Mouse (Mus musculus) stomach, embryonic 15.5 days (tissue): ENCODE measurements around the gene Rnf168. TPM values are rescaled to one million over a fixed set of nuclear protein-coding genes. Genes with fewer than 3 reads are reported as not detected.
A peak's percentile ranks its signal among the peaks of the same experiment; 100 is the strongest.

Source experiments
- ATAC-seq: fragments of 200-750 bp; cut with Nextera tagmentation; 2 replicates; pipeline ENCODE4 v1.8.0; 2017; ENCODE audit warnings: low read depth, moderate number of reproducible peaks, moderate TSS enrichment; ENCODE audit not compliant: insufficient read depth, low FRiP score
- H3K27ac ChIP-seq: fragments of 300-500 bp; sonication (generic); 2 replicates; pipeline ENCODE4 v1.5.1; 2015; ENCODE audit warnings: mild to moderate bottlenecking, inconsistent platforms
- H3K27me3 ChIP-seq: fragments of 300-500 bp; sonication (generic); replicated peaks from 2 replicates; pipeline ENCODE4 v1.6.1; 2015; ENCODE audit warnings: inconsistent platforms
- H3K36me3 ChIP-seq: fragments of 300-500 bp; sonication (generic); 2 replicates; pipeline ENCODE4 v1.6.1; 2015; ENCODE audit warnings: inconsistent platforms
- H3K4me1 ChIP-seq: fragments of 300-500 bp; sonication (generic); 2 replicates; pipeline ENCODE4 v1.6.1; 2015; ENCODE audit warnings: inconsistent platforms
- H3K4me2 ChIP-seq: fragments of 300-500 bp; sonication (generic); 2 replicates; pipeline ENCODE4 v1.6.1; 2015; ENCODE audit warnings: mild to moderate bottlenecking, inconsistent platforms
- H3K4me3 ChIP-seq: fragments of 300-500 bp; sonication (generic); replicated peaks from 2 replicates; pipeline ENCODE4 v1.5.1; 2015; ENCODE audit warnings: inconsistent platforms
- H3K9ac ChIP-seq: fragments of 300-500 bp; sonication (generic); 2 replicates; pipeline ENCODE4 v1.6.1; 2015; ENCODE audit warnings: inconsistent platforms
- H3K9me3 ChIP-seq: fragments of 300-500 bp; sonication (generic); 2 replicates; pipeline ENCODE4 v1.6.1; 2016; ENCODE audit warnings: inconsistent platforms
- WGBS: fragments of 180-500 bp; shearing (Covaris S2); methylation state at CpG from one replicate; pipeline ENCODE4 v1.1.7; 2015; 5-methylcytosine and 5-hydroxymethylcytosine counted together
- polyA plus RNA-seq: library from polyadenylated mRNA; unstranded; fragments of >200 nt; fragmentation: Nextera tagmentation; extraction: Ambion mirVana; gene quantifications from 2 replicates; pipeline ENCODE4 v1.2.1, GENCODE M21; 2015

Gene Rnf168
- polyA plus RNA-seq, 1 experiment from 2014 or later, result 33.6 TPM

DNA sequence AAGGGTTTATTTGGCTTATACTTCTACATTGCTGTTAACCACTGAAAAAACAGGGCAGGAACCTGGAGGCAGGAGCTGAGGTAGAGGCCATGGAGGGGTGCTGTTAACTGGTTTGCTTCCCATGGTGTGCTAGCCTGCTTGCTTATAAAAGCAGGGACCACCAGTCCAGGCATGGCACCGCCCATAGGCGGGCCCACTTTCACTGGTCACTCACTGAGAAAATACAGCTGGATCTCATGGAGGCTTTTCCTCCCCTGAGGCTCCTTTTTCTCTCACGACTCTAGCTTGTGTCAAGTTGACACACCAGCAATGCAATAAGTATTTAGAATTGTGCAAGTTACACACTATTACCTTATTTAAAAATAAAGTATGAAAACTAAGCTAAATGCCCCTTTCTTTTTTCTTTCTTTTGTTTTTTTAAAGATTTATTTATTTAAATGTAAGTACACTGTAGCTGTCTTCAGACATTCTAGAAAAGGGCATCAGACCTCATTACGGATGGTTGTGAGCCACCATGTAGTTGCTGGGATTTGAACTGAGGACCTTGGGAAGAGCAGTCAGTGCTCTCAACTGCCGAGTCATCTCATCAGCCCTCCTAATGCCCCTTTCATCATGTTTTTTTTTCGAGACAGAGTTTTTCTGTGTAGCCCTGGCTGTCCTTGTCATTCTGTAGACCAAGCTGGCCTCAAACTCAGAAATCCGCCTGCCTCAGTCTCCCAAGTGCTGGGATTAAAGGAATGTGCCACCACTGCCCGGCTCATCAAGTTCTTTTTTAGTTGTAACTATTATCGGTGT lies 53.8 kb downstream of the Rnf168 start:
- H3K9ac ChIP-seq, result no peak overlapping the region
- no peaks in the 10 kb centered on the region for H3K9me3 ChIP-seq
- ATAC-seq, result no peak
- no peaks in the 10 kb centered on the region for H3K27me3 ChIP-seq
- 0 out of 2 replicates have a peak overlapping the region, but pooled peaks have one; percentile 13 for H3K4me3 ChIP-seq
- no peaks in the 10 kb centered on the region; the same call in 1 of the 2 replicates for H3K4me1 ChIP-seq
- peak overlapping the region; percentile 41 for H3K4me2 ChIP-seq
- no peaks in the 10 kb centered on the region for H3K36me3 ChIP-seq
- WGBS, result 37% methylated on average over 9 of the region's 9 CpGs
- H3K27ac ChIP-seq, result peak overlapping the region; percentile 3; the same call in 1 of the 2 replicates

GRCm38 (mm10) chr16:32332040-32332555 lies 54.8 kb downstream of the Rnf168 start, which contains the start of gene Ubxn7:
TSS of gene Ubxn7 (plus strand) at chr16:32332257.
- H3K27me3 ChIP-seq, result no peaks in the 10 kb centered on the region
- peak within 1 kb of the TSS; percentile 98 for H3K9ac ChIP-seq
- H3K27ac ChIP-seq, result peak within 1 kb of the TSS; percentile 97
- no peaks in the 10 kb centered on the region for H3K36me3 ChIP-seq
- peak within 1 kb of the TSS; percentile 100 for H3K4me3 ChIP-seq
- peak; percentile 98 for ATAC-seq
- WGBS, result 1% methylated on average over 52 of the region's 52 CpGs
- H3K9me3 ChIP-seq, result no peaks in the 10 kb centered on the region
- H3K4me1 ChIP-seq, result no peaks in the 10 kb centered on the region; the same call in 1 of the 2 replicates
- H3K4me2 ChIP-seq, result peak within 1 kb of the TSS; percentile 55

- peak; percentile 54 for ATAC-seq
These were observed 55.6 kb downstream of the Rnf168 start for GRCm38 (mm10) chr16:32332556-32333511.

GRCm38 (mm10) chr16:32335146-32335545 lies 57.9 kb downstream of the Rnf168 start:
- Histone ChIP-seq H3K27me3 (no peaks in the 10 kb centered on the region), H3K9me3 (no peaks in the 10 kb centered on the region), H3K9ac (no peak overlapping the region), H3K4me1 (no peaks in the 10 kb centered on the region; the same call in 1 of the 2 replicates), H3K4me2 (no peak overlapping the region), H3K4me3 (no peak overlapping the region), H3K27ac (no peak overlapping the region), H3K36me3 (no peaks in the 10 kb centered on the region)
- 89% methylated on average over 5 of the region's 5 CpGs for WGBS
- ATAC-seq, result no peak

More at GRCm38 (mm10) chr16:32332556-32333511, 55.6 kb downstream of the Rnf168 start:
- peak overlapping the region; percentile 97 for H3K27ac ChIP-seq
- H3K4me2 ChIP-seq, result peak overlapping the region; percentile 55
- peak overlapping the region; percentile 98 for H3K9ac ChIP-seq
- H3K4me3 ChIP-seq, result peak overlapping the region; percentile 100
- H3K27me3 ChIP-seq, result no peaks in the 10 kb centered on the region
- WGBS, result under 1% methylated on average over 48 of the region's 54 CpGs
- no peaks in the 10 kb centered on the region; the same call in 1 of the 2 replicates for H3K4me1 ChIP-seq
- no peaks in the 10 kb centered on the region for H3K36me3 ChIP-seq
- H3K9me3 ChIP-seq, result no peaks in the 10 kb centered on the region

DNA sequence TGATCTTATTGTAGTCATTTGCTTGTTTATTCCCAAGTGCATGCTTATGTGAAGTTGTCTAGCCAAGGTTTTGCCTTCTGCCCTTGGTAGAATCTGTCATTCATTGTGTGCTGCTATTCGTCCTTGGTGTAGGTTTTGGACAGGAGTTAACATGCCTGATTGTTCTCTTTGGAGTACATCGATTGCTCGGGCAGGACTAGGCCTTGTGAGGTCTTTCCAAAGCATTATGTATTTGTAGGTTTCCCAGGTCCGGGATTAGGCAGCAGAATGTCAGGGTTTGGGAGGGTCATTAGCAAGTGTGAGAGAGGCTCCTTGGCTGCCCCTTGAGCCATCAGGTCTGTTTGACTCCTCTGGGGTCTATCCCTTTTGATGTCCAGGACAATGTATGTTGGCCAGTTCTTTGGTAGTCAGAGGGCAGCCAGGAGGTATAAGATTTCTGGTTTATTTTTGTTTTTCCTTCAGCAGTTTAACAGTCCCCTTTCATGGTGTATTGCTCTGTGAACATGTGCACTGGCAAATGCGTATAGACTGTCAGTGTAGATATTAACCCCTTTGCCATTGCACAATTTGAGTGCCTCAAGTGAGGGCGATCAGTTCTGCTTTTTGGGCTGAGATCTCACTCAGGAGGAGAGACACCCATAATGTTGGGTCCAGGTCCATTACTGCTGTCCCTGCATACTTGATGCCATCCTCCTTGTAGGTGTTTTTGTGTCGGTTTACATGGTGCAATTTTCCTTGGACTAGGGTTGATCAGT lies 58.9 kb downstream of the Rnf168 start:
- ATAC-seq, result no peak
- H3K9ac ChIP-seq, result no peak overlapping the region
- no peaks in the 10 kb centered on the region for H3K27me3 ChIP-seq
- H3K9me3 ChIP-seq, result no peaks in the 10 kb centered on the region
- no peaks in the 10 kb centered on the region for H3K36me3 ChIP-seq
- H3K4me1 ChIP-seq, result no peaks in the 10 kb centered on the region
- H3K4me2 ChIP-seq, result no peak overlapping the region
- no peak overlapping the region for H3K4me3 ChIP-seq
- no peak overlapping the region for H3K27ac ChIP-seq
- WGBS, result 67% methylated on average over 7 of the region's 7 CpGs

GRCm38 (mm10) chr16:32337001-32337400 lies 59.7 kb downstream of the Rnf168 start:
- H3K9me3 ChIP-seq, result no peaks in the 10 kb centered on the region
- no peak for ATAC-seq
- no peaks in the 10 kb centered on the region for H3K36me3 ChIP-seq
- no peak overlapping the region for H3K27ac ChIP-seq
- H3K27me3 ChIP-seq, result no peaks in the 10 kb centered on the region
- H3K4me2 ChIP-seq, result no peak overlapping the region
- H3K4me3 ChIP-seq, result no peak overlapping the region
- H3K9ac ChIP-seq, result no peak overlapping the region
- no peaks in the 10 kb centered on the region for H3K4me1 ChIP-seq

DNA sequence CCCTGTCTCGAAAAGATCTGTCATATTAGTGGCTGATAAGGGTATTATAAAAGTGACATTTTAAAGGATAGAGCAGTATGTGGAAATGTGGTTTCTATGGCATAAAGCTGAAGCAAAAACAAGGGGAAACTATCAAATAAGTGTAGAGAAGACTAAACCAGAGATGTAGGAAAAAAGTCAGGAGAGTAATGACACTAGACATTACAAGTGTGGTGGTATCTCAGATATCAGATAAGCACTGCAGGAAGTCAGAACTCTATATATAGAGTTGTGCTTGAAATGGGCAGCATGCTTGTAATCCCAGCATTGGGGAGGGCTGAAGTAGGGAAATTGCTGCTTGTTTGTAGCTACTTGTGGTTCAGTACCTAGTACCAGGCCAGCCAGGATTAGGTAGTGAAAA lies 63.2 kb downstream of the Rnf168 start:
- no peak overlapping the region for H3K9ac ChIP-seq
- no peak for ATAC-seq
- H3K36me3 ChIP-seq, result no peaks in the 10 kb centered on the region
- no peak overlapping the region for H3K4me3 ChIP-seq
- no peaks in the 10 kb centered on the region for H3K27me3 ChIP-seq
- 67% methylated on average over 1 of the region's 1 CpGs for WGBS
- H3K9me3 ChIP-seq, result no peaks in the 10 kb centered on the region
- no peaks in the 10 kb centered on the region for H3K4me1 ChIP-seq
- H3K4me2 ChIP-seq, result no peak overlapping the region
- no peak overlapping the region for H3K27ac ChIP-seq

- H3K9me3 ChIP-seq, result no peaks in the 10 kb centered on the region
- no peak overlapping the region for H3K9ac ChIP-seq
- no peak for ATAC-seq
- no peaks in the 10 kb centered on the region for H3K36me3 ChIP-seq
- no peak overlapping the region for H3K4me3 ChIP-seq
- no peaks in the 10 kb centered on the region for H3K27me3 ChIP-seq
- H3K4me2 ChIP-seq, result no peak overlapping the region
- H3K27ac ChIP-seq, result no peak overlapping the region
- no peaks in the 10 kb centered on the region for H3K4me1 ChIP-seq
These were observed 68.3 kb downstream of the Rnf168 start for GRCm38 (mm10) chr16:32345521-32345920.

DNA sequence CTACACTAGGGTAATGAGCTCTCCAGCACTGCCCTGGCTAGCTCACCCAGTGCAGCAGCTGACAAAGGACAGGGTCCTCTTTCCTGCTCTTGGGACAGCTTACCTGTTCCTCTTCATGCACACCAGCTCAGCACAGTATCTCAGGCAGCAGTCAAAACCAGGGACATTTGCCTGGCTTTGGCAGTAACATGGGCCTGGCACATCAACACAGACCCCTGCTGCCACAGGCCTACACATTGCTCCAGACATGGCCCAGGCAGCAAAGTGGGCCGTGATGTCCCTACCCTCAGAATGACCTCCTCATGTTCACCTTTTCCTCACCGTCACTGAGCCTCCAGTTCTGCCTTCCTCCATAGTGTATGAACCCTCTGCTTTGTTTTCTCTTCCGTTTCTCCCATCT lies 73.5 kb downstream of the Rnf168 start:
- Histone ChIP-seq H3K9me3 (no peaks in the 10 kb centered on the region), H3K36me3 (no peaks in the 10 kb centered on the region; the same call in 1 of the 2 replicates), H3K9ac (no peak overlapping the region), H3K4me1 (no peaks in the 10 kb centered on the region), H3K27me3 (no peaks in the 10 kb centered on the region), H3K27ac (no peak overlapping the region), H3K4me2 (no peak overlapping the region), H3K4me3 (no peak overlapping the region)
- WGBS, result 86% methylated on average over 3 of the region's 3 CpGs
- no peak for ATAC-seq
